Comparison of ENCODE assay signal across 27 mouse cellular contexts in genomic region chr14:58545778-58546177, GRCm38 (mm10).
DNase-seq lines count a peak whose midpoint lies in the region; ATAC-seq lines count a peak whose summit lies in the region.
"Had no signal": no experiment of that assay in that cellular context is flagged by ENCODE, and none has a peak within 500 bp of the region (broad histone marks: within the 10 kb centered on the region; RNA-seq: fewer than 3 reads in every experiment).

No protein-coding gene starts in this region.

- peak; percentile 79 for ATAC-seq in heart, embryonic 16.5 days (replicated peaks; ENCODE audit: extremely low read depth, insufficient read depth, low FRiP score)
- no peak for ATAC-seq in midbrain, embryonic 14.5 days (ENCODE audit: low FRiP score, low TSS enrichment)
- ATAC-seq in midbrain, embryonic 15.5 days (replicated peaks) = no peak
- ATAC-seq: forebrain, embryonic 16.5 days; intestine, postnatal 0 days; lung, postnatal 0 days had no signal

- no peaks in the 10 kb centered on the region for H3K27me3 ChIP-seq in heart, embryonic 10.5 days (ENCODE audit: insufficient read depth, poor library complexity, severe bottlenecking)
- H3K27me3 ChIP-seq in heart, embryonic 16.5 days (ENCODE audit: control insufficient read depth, insufficient read depth, low read length) = no peaks in the 10 kb centered on the region
- H3K27me3 ChIP-seq in midbrain, embryonic 14.5 days (ENCODE audit: control insufficient read depth, insufficient read depth, low read length) = no peaks in the 10 kb centered on the region
- H3K27me3 ChIP-seq in midbrain, embryonic 15.5 days (replicated peaks) = no peaks in the 10 kb centered on the region
- H3K27me3 ChIP-seq: hindbrain, embryonic 12.5 days; limb, embryonic 15.5 days; liver, embryonic 13.5 days; megakaryocyte, embryonic 14.5 days; stomach, embryonic 15.5 days had no signal

- intact Hi-C loops in heart, postnatal 36 days (cut with DNase I) = no loop called here

- WGBS in heart, embryonic 10.5 days = 10% methylated on average over 5 of the region's 5 CpGs
- WGBS in heart, embryonic 16.5 days = 8% methylated on average over 5 of the region's 5 CpGs
- 2% methylated on average over 5 of the region's 5 CpGs for WGBS in midbrain, embryonic 14.5 days
- 3% methylated on average over 5 of the region's 5 CpGs for WGBS in midbrain, embryonic 15.5 days

- no peaks in the 10 kb centered on the region for H3K9me3 ChIP-seq in heart, embryonic 10.5 days
- H3K9me3 ChIP-seq in heart, embryonic 16.5 days (replicated peaks; ENCODE audit: control insufficient read depth, low read length) = no peaks in the 10 kb centered on the region
- 0 out of 2 replicates have a peak, but pooled peaks cover 1% of the 10 kb centered on the region for H3K9me3 ChIP-seq in midbrain, embryonic 14.5 days (ENCODE audit: control insufficient read depth, low read length)
- H3K9me3 ChIP-seq in midbrain, embryonic 15.5 days = no peaks in the 10 kb centered on the region
- H3K9me3 ChIP-seq: hindbrain, embryonic 12.5 days; limb, embryonic 10.5 days; limb, embryonic 15.5 days; liver, embryonic 13.5 days; midbrain, embryonic 12.5 days; stomach, embryonic 15.5 days had no signal

- H3K4me3 ChIP-seq in heart, embryonic 10.5 days = no peak overlapping the region
- no peak overlapping the region for H3K4me3 ChIP-seq in heart, embryonic 16.5 days (ENCODE audit: low read length)
- H3K4me3 ChIP-seq in midbrain, embryonic 14.5 days (replicated peaks; ENCODE audit: low read depth, low read length) = no peak overlapping the region
- H3K4me3 ChIP-seq in midbrain, embryonic 15.5 days = no peak overlapping the region
- H3K4me3 ChIP-seq: erythroblast, embryonic 14.5 days; heart, adult 2 months; hindbrain, embryonic 12.5 days; limb, embryonic 10.5 days; limb, embryonic 15.5 days; liver, embryonic 13.5 days; megakaryocyte, embryonic 14.5 days; midbrain, embryonic 12.5 days; stomach, embryonic 15.5 days had no signal

- no peak overlapping the region for H3K4me2 ChIP-seq in heart, embryonic 16.5 days (ENCODE audit: low read depth, low read length)
- H3K4me2 ChIP-seq in midbrain, embryonic 14.5 days (ENCODE audit: low read length) = no peak overlapping the region
- H3K4me2 ChIP-seq in midbrain, embryonic 15.5 days = no peak overlapping the region
- H3K4me2 ChIP-seq: hindbrain, embryonic 12.5 days; limb, embryonic 15.5 days; liver, embryonic 13.5 days; midbrain, embryonic 12.5 days; stomach, embryonic 15.5 days had no signal

- no peak overlapping the region for H3K9ac ChIP-seq in heart, embryonic 16.5 days (ENCODE audit: low read length)
- no peak overlapping the region for H3K9ac ChIP-seq in midbrain, embryonic 14.5 days (replicated peaks; ENCODE audit: low read length)
- no peak overlapping the region for H3K9ac ChIP-seq in midbrain, embryonic 15.5 days
- H3K9ac ChIP-seq: hindbrain, embryonic 12.5 days; limb, embryonic 15.5 days; liver, embryonic 13.5 days; midbrain, embryonic 12.5 days; stomach, embryonic 15.5 days had no signal

- H3K4me1 ChIP-seq in heart, embryonic 10.5 days = peaks cover 25% of the 10 kb centered on the region
- H3K4me1 ChIP-seq in heart, embryonic 16.5 days (ENCODE audit: control insufficient read depth, insufficient read depth, low read length) = peaks cover 6% of the 10 kb centered on the region; the same call in 1 of the 2 replicates
- H3K4me1 ChIP-seq in midbrain, embryonic 14.5 days (ENCODE audit: control insufficient read depth, insufficient read depth, low read length) = peaks cover 6% of the 10 kb centered on the region; the same call in 1 of the 2 replicates
- no peaks in the 10 kb centered on the region for H3K4me1 ChIP-seq in midbrain, embryonic 15.5 days
- H3K4me1 ChIP-seq: hindbrain, embryonic 12.5 days; limb, embryonic 15.5 days; liver, embryonic 13.5 days; megakaryocyte, embryonic 14.5 days; midbrain, embryonic 12.5 days; stomach, embryonic 15.5 days had no signal

- peak; percentile 78 for DNase-seq in heart, embryonic 10.5 days (ENCODE audit: low spot score)
- DNase-seq in heart, postnatal 4 days = no peak
- DNase-seq in heart, postnatal 36 days = no peak
- peak; percentile 13 for DNase-seq in midbrain, embryonic 14.5 days
- DNase-seq in layer of hippocampus, adult 11-12 months (ENCODE audit: low spot score) = no peak
- DNase-seq: adrenal gland, postnatal 25 days; cerebellum, adult 18-20 months; cerebellum, postnatal 10 days; heart, adult 2 months; kidney, postnatal 4 days; layer of hippocampus, postnatal 36 days; liver, embryonic 13.5 days; lung, adult 18-20 months; lung, postnatal 4 days; right cerebral cortex, postnatal 25 days had no signal

- no peaks in the 10 kb centered on the region for H3K36me3 ChIP-seq in heart, embryonic 10.5 days
- H3K36me3 ChIP-seq in heart, embryonic 16.5 days (ENCODE audit: control insufficient read depth, insufficient read depth) = no peaks in the 10 kb centered on the region
- no peaks in the 10 kb centered on the region for H3K36me3 ChIP-seq in midbrain, embryonic 14.5 days (ENCODE audit: control insufficient read depth, insufficient read depth, low read length)
- no peaks in the 10 kb centered on the region for H3K36me3 ChIP-seq in midbrain, embryonic 15.5 days (replicated peaks)
- H3K36me3 ChIP-seq: hindbrain, embryonic 12.5 days; limb, embryonic 10.5 days; limb, embryonic 15.5 days; liver, embryonic 13.5 days; midbrain, embryonic 12.5 days; stomach, embryonic 15.5 days had no signal

- peak overlapping the region; percentile 64; the same call in 1 of the 2 replicates for H3K27ac ChIP-seq in heart, embryonic 10.5 days
- no peak overlapping the region for H3K27ac ChIP-seq in heart, embryonic 16.5 days (ENCODE audit: low read length)
- no peak overlapping the region for H3K27ac ChIP-seq in midbrain, embryonic 14.5 days (replicated peaks; ENCODE audit: low read depth, low read length)
- H3K27ac ChIP-seq in midbrain, embryonic 15.5 days = no peak overlapping the region
- H3K27ac ChIP-seq: heart, adult 2 months; hindbrain, embryonic 12.5 days; limb, embryonic 10.5 days; limb, embryonic 15.5 days; liver, embryonic 13.5 days; midbrain, embryonic 12.5 days; stomach, embryonic 15.5 days had no signal

Comparison
In these comparisons a context has a peak if more than half of its experiments do, and no peak if none do; other contexts are left out.
1. DNase-seq: peak in heart, embryonic 10.5 days (single experiment) and midbrain, embryonic 14.5 days (single experiment); none in heart, postnatal 4 days (single experiment), heart, postnatal 36 days (0 of 2) and layer of hippocampus, adult 11-12 months (single experiment).